Mouse (Mus musculus): ENCODE data around the gene Gm49325. TPM values are rescaled to one million over a fixed set of nuclear protein-coding genes. Genes with fewer than 3 reads are reported as not detected.
A peak's percentile ranks its signal among the peaks of the same experiment; 100 is the strongest.

Gene Gm49325
- total RNA-seq, 2 experiments from 2014 or later: 6.5 to 7.4 TPM

- DNase-seq: no peak
These were observed 16.9 kb upstream of the Gm49325 start for GRCm38 (mm10) chr10:77589117-77589516.

DNA sequence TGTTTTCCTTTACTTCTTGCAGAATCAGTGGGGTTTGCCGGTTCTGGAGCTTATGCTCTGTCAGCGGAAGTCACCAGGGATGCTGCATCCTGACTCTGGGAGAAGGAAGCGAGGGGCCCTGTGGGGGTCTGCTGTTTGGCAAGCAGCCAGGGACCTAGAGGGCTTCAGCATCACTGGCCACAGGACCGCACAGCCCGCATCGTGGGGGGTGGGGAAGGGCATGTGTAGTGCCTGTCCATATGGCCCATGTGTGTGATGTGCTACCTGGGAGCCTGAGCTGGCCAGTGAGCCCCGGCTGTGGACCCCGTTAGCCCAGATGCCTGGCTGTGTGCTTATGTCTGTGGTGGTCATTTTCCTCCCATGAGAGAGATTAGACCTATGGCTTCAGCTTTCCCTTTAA lies 16.2 kb upstream of the Gm49325 start:
- no peak for DNase-seq

- DNase-seq: no peak
These were observed 15.2 kb upstream of the Gm49325 start for GRCm38 (mm10) chr10:77590812-77591211.

GRCm38 (mm10) chr10:77591546-77591945 lies 14.5 kb upstream of the Gm49325 start:
- no peak for DNase-seq

DNA sequence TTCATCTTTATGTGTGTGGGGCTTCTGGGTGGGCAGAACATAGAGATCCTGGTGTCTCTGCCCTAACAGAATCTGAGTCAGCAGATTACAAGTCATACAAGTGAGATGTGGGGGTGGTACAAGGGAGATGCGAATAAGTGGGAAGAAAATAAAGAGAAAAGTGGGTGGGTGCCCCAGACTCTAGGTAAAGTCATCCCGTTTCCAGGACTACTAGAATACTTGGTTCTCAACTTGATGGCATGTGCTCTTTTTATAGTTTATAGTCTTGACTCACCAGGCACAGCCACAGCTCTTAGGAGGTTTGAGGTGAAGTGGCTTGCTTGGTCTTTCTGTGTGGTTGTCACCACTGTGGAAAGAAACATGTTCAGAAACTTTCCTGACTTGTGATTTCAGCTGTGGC lies 9.9 kb upstream of the Gm49325 start:
- no peak for DNase-seq

DNA sequence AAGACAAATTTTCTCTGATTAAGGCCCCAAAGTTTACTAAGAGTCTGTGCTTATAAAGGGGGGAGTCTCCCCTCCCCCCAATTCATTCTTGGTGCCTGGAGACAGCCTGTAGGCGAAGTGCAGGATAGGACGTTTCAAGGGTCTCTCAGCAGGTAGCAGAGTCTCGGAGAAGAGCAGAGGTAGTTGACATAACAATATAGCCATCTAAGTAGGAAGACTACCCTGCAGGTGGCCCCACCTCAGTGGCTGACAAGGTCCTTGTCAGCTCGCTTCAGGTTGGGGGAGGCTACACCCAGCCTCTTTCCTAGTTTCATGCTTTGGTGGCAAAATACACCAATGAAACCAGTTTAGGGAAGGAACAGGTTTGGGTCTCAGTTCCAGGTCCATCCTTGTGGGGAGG lies 3.0 kb upstream of the Gm49325 start:
- DNase-seq: no peak

DNA sequence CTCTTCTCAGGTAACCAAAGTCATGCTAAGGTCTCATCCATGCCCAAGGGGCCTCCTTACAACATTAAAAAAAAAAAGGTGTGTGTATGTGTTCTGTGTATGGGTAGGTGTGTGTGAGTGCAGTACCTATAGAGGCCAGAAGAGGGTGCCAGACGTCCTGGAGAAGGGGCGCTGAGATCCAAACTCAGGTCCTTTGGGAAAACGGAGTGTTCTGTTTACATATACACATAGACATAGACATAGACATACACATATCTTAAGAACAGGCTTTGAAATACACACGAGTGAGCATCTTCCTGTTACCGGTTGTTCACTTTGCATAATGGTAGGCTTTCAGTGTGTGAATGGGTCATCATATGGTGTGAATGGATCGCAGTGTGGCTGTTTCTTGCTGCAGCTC lies 1.9 kb upstream of the Gm49325 start:
- no peak for DNase-seq

DNA sequence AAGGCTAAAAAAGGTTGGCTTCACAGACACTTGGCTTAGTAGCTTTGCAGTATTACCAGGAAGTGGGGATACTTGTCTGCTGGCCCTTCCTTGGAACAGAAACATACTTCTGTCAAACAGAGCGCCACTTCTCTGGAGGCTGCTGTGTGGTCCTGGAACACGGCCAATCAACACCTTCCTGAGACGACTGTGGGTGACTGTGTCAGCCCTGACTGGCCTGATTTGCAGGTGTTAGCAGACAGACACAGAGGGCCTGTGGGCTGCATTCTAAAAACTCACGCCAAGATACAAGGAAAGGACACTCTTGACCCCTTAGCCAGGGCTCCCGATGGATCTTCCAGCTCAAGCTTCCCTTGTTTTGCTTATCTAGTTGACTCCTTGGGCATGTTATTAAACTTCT lies 1.0 kb upstream of the Gm49325 start:
- DNase-seq: no peak

DNA sequence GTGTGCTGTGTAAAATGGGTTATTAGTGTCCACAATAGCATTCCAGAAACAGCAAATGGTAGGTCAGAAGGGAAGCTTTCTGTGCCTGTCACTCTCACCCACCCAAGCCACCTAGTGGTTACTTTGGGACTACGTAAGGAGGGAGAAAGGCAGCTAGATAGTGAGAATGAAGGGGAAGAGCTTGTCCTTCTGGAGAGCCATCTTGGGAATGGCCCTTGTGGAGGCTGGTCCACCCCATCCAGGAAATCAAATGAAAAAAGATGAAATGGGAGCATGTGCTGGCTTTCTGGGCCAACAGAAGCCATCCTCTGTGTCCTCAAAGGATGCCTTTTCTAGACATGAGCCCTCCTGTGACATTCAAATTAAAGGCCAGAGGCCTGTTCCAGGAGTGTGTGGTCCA lies 629 bp upstream of the Gm49325 start:
- no peak for DNase-seq

DNA sequence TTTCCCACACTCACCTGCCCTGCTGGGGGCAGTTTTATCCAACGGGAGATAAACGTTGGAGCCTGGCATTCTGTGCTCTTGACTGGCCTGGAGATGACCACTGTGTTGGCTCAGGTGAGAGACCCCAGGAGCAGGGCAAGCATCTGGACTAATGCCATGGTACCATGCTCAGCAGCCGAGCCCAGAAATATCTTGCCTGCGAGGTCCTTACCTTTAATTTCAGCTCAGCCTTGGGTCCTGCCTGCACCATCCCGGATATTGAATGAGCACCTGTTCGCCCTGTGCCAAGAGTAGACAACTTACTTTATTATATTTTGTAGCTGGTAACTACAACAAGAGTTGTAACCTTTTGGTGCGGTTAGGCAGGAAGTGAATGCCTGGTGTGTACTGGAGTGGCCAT lies 858 bp downstream of the Gm49325 start:
- DNase-seq: no peak

GRCm38 (mm10) chr10:77607441-77607840 lies 1.4 kb downstream of the Gm49325 start:
- DNase-seq: no peak

DNA sequence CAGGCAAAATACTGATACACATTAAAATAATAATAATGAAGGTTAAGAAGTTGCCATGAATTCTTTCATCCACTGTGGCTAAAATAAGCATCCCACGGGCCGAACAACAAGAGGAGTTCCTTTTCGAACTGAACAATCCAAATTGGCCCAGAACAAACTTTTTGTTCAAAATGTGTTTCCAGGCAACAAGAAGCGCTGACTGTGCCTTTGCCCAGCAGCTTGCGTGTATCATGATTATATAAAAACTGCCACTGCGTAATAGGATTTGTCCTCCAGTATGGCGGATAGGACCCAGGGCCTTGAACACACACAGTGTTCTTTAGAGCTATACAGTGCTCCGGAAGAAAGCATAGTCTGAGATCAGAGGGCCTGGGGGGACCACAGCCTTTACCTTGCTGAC lies 2.6 kb downstream of the Gm49325 start:
- no peak for DNase-seq

- DNase-seq: no peak
These were observed 4.4 kb downstream of the Gm49325 start for GRCm38 (mm10) chr10:77610221-77610961.

DNA sequence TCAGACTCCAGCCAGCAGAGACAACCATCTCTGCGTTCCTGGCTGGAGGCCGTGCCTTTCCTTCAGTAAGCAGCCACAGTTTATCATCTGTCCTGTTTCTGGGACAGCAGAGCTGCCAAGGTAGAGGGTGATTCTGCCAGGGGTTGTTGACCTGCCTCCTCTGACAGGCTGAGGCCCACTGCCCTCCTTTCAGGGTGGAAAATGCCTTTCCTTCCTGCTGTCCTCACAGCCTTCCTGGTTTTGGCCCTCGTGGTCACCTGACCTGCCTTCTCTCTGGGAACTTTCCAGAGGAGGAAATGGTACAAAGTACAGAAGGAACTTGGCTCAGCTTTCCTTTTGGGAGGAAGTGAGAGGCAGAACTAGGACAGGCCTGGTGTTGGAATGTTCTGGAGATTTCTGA lies 7.4 kb downstream of the Gm49325 start:
- DNase-seq: peak; percentile 68

GRCm38 (mm10) chr10:77615647-77616046 lies 9.7 kb downstream of the Gm49325 start:
- no peak for DNase-seq

- no peak for DNase-seq
These were observed 10.2 kb downstream of the Gm49325 start for GRCm38 (mm10) chr10:77616166-77616565.

- DNase-seq: no peak
These were observed 10.9 kb downstream of the Gm49325 start for GRCm38 (mm10) chr10:77616926-77617325.

- DNase-seq: no peak
These were observed 15.5 kb downstream of the Gm49325 start for GRCm38 (mm10) chr10:77621546-77621945.

GRCm38 (mm10) chr10:77622055-77622988 lies 16.3 kb downstream of the Gm49325 start, which contains the start of gene Ube2g2:
Gene Ube2g2 (plus strand): TSS chr10:77622275.
- peak; percentile 93 for DNase-seq

DNA sequence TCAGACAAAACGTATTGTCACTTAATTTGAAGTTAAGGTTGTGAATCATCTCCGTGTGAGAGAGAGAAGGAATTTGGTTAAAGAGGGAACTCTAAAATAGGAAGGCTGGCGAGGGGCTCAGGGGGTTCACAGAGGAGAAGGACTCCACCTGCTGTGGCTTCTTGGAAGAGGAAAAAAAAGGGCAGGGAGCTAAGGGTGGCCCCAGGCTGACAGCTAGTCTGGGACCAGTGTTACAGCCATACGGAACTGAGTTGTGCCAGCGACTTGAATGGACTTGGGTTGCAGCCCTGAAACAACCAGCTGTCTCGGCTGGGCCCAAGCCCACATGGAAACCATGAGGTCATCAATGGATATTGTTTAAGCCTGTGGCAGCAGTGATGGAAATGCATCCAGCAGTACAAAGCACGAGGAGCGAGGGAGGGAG lies 17.1 kb downstream of the Gm49325 start:
- peak; percentile 81 for DNase-seq

GRCm38 (mm10) chr10:77623639-77624400 lies 17.8 kb downstream of the Gm49325 start:
- no peak for DNase-seq

DNA sequence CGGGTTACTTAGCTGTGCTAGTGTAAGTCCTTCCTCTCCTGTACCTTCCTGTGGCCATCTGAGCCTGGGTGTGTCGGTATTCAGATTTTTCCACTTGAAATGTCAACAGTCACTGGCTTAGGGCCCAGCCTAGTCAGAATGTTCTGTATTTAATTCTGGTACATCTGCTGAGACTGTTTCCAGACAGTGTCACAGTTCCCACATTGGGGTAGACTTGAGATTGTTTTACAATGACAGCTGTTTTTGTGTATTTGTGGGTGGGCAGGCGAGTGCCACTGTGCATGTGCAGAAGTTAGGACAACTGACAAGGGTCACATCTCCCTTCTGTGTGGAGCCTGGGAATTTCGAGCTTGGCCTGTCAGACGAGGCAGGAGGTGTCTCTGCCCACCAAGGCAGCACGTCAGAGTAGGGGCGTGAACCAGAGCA lies 18.6 kb downstream of the Gm49325 start:
- DNase-seq: peak; percentile 73

Measured in gastrocnemius, postnatal 25 days (tissue).